ENCODE assay signal across 20 mouse cellular contexts in the genomic region with DNA sequence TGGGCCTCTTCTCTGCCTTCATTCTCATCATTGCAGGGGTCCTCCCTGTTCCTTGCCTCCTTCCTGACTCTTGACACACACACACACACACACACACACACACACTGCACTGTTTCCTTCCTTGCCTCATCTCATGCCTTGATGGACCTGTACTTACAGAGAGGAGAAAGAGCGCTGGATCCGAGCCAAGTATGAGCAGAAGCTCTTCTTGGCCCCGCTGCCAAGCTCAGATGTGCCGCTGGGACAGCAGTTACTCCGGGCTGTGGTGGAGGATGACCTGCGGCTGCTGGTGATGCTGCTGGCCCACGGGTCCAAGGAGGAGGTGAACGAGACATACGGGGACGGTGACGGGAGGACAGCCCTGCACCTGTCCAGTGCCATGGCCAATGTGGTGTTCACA. TPM values are rescaled to one million over a fixed set of nuclear protein-coding genes. Genes with fewer than 3 reads are reported as not detected.
DNase-seq lines count a peak whose midpoint lies in the region; ATAC-seq and TF ChIP-seq lines count a peak whose summit lies in the region.
"Had no signal": no experiment of that assay in that cellular context is flagged by ENCODE, and none has a peak within 500 bp of the region (broad histone marks: within the 10 kb centered on the region; RNA-seq: fewer than 3 reads in every experiment).

No protein-coding gene starts in this region.

- H3K9me3 ChIP-seq in liver, postnatal 0 days (ENCODE audit: low read length): no peaks in the 10 kb centered on the region
- H3K9me3 ChIP-seq: megakaryocyte, embryonic 14.5 days had no signal

- WGBS in liver, postnatal 0 days (ENCODE audit: insufficient replicate concordance): 84% methylated on average over 11 of the region's 11 CpGs

- peaks cover 4% of the 10 kb centered on the region; the same call in 1 of the 2 replicates for H3K27me3 ChIP-seq in liver, postnatal 0 days (ENCODE audit: insufficient read depth, low read length)

- H3K4me1 ChIP-seq in liver, postnatal 0 days (ENCODE audit: insufficient read depth): 0 out of 2 replicates have a peak, but pooled peaks cover 3% of the 10 kb centered on the region

- no peak for ATAC-seq in liver, postnatal 0 days
- ATAC-seq: forebrain, postnatal 0 days had no signal

- no peak overlapping the region for H3K4me2 ChIP-seq in liver, postnatal 0 days (ENCODE audit: low read depth, low read length)

- peak; percentile 46 for DNase-seq in cerebellum, adult 9-11 months
- DNase-seq in cerebellum, adult 8-10 months: no peak
- peak; percentile 89 for DNase-seq in left cerebral cortex, postnatal 4 days
- no peak for DNase-seq in left cerebral cortex, postnatal 25 days (ENCODE audit: low spot score in 2 of 2)
- DNase-seq in testis, postnatal 10 days (ENCODE audit: low spot score): peak; percentile 62
- no peak for DNase-seq in testis, postnatal 14 days (ENCODE audit: low spot score)
- no peak for DNase-seq in liver, postnatal 0 days
- no peak for DNase-seq in adrenal gland, postnatal 4 days (ENCODE audit: low spot score in 2 of 2)
- DNase-seq: adrenal gland, adult 8-10 months; embryo, embryonic 11 days; forebrain, postnatal 0 days; gastrocnemius, postnatal 10 days; heart, postnatal 10 days; liver; lung, adult 2 months; right cerebral cortex, postnatal 25 days had no signal

- H3K9ac ChIP-seq in liver, postnatal 0 days (replicated peaks): no peak overlapping the region
- H3K9ac ChIP-seq: forebrain, postnatal 0 days had no signal

- no peak overlapping the region for H3K27ac ChIP-seq in liver, postnatal 0 days (ENCODE audit: low read depth)

- no peak for TF ChIP-seq EP300 in liver, postnatal 0 days (IDR thresholded peaks at IDR 0.05; ENCODE audit: low read depth)

- peaks cover 17% of the 10 kb centered on the region for H3K36me3 ChIP-seq in liver, postnatal 0 days (replicated peaks; ENCODE audit: insufficient read depth, low read length)

- no peak overlapping the region for H3K4me3 ChIP-seq in liver, postnatal 0 days (ENCODE audit: low read depth, low read length)
- H3K4me3 ChIP-seq: megakaryocyte, embryonic 14.5 days had no signal

- intact Hi-C loops in left cerebral cortex, postnatal 4 days (cut with DNase I): no loop called here
- intact Hi-C loops in left cerebral cortex, postnatal 25 days (cut with DNase I): no loop called here

- TF ChIP-seq CTCF in liver, postnatal 0 days (IDR thresholded peaks at IDR 0.05; ENCODE audit: low read depth): no peak

RNA-seq across cellular contexts. Expression of gene Gbx1, which starts 26.2 kb away (rescaled TPM):
- 1 to 10 TPM in 1 of 2 experiments, not detected in 1; 1.2 TPM for total RNA-seq in left cerebral cortex, postnatal 4 days (2021)
- under 1 TPM; 0.32 to 0.76 TPM for total RNA-seq in left cerebral cortex, postnatal 25 days (2021)
- polyA plus RNA-seq in liver, postnatal 0 days (2015; fragmentation: Nextera tagmentation; extraction: Ambion mirVana): not detected in 2 replicates
- total RNA-seq in adrenal gland, postnatal 4 days (2021): under 1 TPM in 1 of 2 experiments, not detected in 1; 0.11 TPM
- total RNA-seq: adrenal gland, adult 8-10 months; gastrocnemius, postnatal 10 days had no signal
- polyA plus RNA-seq: kidney, embryonic 16.5 days had no signal

RNA-seq across cellular contexts. Expression of gene Asb10, which starts 39.9 kb away (rescaled TPM):
- under 1 TPM in 1 of 2 experiments, not detected in 1; 0.60 TPM for total RNA-seq in left cerebral cortex, postnatal 4 days (2021)
- not detected for total RNA-seq in left cerebral cortex, postnatal 25 days (2021)
- 0.06 and 0.14 TPM in 2 replicates for polyA plus RNA-seq in liver, postnatal 0 days (2015; fragmentation: Nextera tagmentation; extraction: Ambion mirVana)
- total RNA-seq in adrenal gland, postnatal 4 days (2021): 1 to 10 TPM; 2.6 to 3.0 TPM

RNA-seq across cellular contexts. Expression of gene Agap3, which starts 48.9 kb away (rescaled TPM):
- total RNA-seq in left cerebral cortex, postnatal 4 days (2021): 100 to 1,000 TPM; 472 to 479 TPM
- 100 to 1,000 TPM; 505 to 511 TPM for total RNA-seq in left cerebral cortex, postnatal 25 days (2021)
- polyA plus RNA-seq in liver, postnatal 0 days (2015; fragmentation: Nextera tagmentation; extraction: Ambion mirVana): 8.3 and 9.1 TPM in 2 replicates
- total RNA-seq in adrenal gland, postnatal 4 days (2021): 10 to 100 TPM; 88.4 to 89.2 TPM

RNA-seq across cellular contexts. Expression of gene Tmub1, which starts 53.2 kb away (rescaled TPM):
- total RNA-seq in left cerebral cortex, postnatal 4 days (2021): 10 to 100 TPM; 30.1 to 31.1 TPM
- total RNA-seq in left cerebral cortex, postnatal 25 days (2021): 10 to 100 TPM; 25.9 to 27.3 TPM
- polyA plus RNA-seq in liver, postnatal 0 days (2015; fragmentation: Nextera tagmentation; extraction: Ambion mirVana): 5.2 and 5.5 TPM in 2 replicates
- 10 to 100 TPM; 11.1 to 11.3 TPM for total RNA-seq in adrenal gland, postnatal 4 days (2021)

RNA-seq across cellular contexts. Expression of gene 4931409K22Rik, which starts 55.8 kb away (rescaled TPM):
- total RNA-seq in left cerebral cortex, postnatal 4 days (2021): not detected
- not detected for total RNA-seq in left cerebral cortex, postnatal 25 days (2021)
- not detected in 2 replicates for polyA plus RNA-seq in liver, postnatal 0 days (2015; fragmentation: Nextera tagmentation; extraction: Ambion mirVana)
- total RNA-seq in adrenal gland, postnatal 4 days (2021): under 1 TPM in 1 of 2 experiments, not detected in 1; 0.11 TPM
- total RNA-seq: adrenal gland, adult 8-10 months; forebrain, postnatal 0 days; gastrocnemius, postnatal 10 days; heart, postnatal 10 days; left cerebral cortex, postnatal 10 days had no signal
- polyA plus RNA-seq: lung, adult 2 months; urinary bladder, adult 2 months had no signal

Comparison
In these comparisons a context has a peak if more than half of its experiments do, and no peak if none do; other contexts are left out.
1. DNase-seq: peak in cerebellum, adult 9-11 months (single experiment), left cerebral cortex, postnatal 4 days (single experiment) and testis, postnatal 10 days (single experiment); none in cerebellum, adult 8-10 months (single experiment), left cerebral cortex, postnatal 25 days (0 of 2), testis, postnatal 14 days (single experiment), liver, postnatal 0 days (single experiment) and adrenal gland, postnatal 4 days (0 of 2).
2. RNA of gene Agap3, which starts 48.9 kb away (total RNA-seq): 505 to 511 TPM in left cerebral cortex, postnatal 25 days and 472 to 479 TPM in left cerebral cortex, postnatal 4 days; 88.4 to 89.2 TPM in adrenal gland, postnatal 4 days; every median in the first group is over 4 times any median in the second.